Mouse (Mus musculus): ENCODE measurements around the gene Gm17018.
A peak's percentile ranks its signal among the peaks of the same experiment; 100 is the strongest.
"Not testable (repeated sequence)": the region's sequence is repeated elsewhere in the genome, so short reads cannot be mapped to it uniquely, and the experiment has no call there.

The Gm17018 gene

GRCm38 (mm10) chr19:45560153-45560890 is at the start of gene Gm17018, which contains the start of gene Poll:
Gene Gm17018, plus strand, starts transcription at chr19:45560615.
Gene Poll, minus strand, starts transcription at chr19:45560531.
- DNase-seq (ENCODE audit: low spot score) = peak; percentile 73

GRCm38 (mm10) chr19:45510680-45511079 is 49.7 kb upstream of the Gm17018 start:
- no peak for DNase-seq (ENCODE audit: low spot score)

- no peak for DNase-seq (ENCODE audit: low spot score)
Measured at GRCm38 (mm10) chr19:45511406-45511805, 49.0 kb upstream of the Gm17018 start.

- DNase-seq (ENCODE audit: low spot score) = no peak
Measured at GRCm38 (mm10) chr19:45515341-45515740, 45.1 kb upstream of the Gm17018 start.

GRCm38 (mm10) chr19:45516264-45516663 is 44.2 kb upstream of the Gm17018 start:
- no peak for DNase-seq (ENCODE audit: low spot score)

- DNase-seq (ENCODE audit: low spot score) = no peak
Measured at GRCm38 (mm10) chr19:45527382-45527781, 33.0 kb upstream of the Gm17018 start.

- no peak for DNase-seq (ENCODE audit: low spot score)
Measured at GRCm38 (mm10) chr19:45527931-45528534, 32.4 kb upstream of the Gm17018 start.

GRCm38 (mm10) chr19:45529294-45529693 is 31.1 kb upstream of the Gm17018 start:
- DNase-seq (ENCODE audit: low spot score) = no peak

GRCm38 (mm10) chr19:45530200-45530995 is 30.0 kb upstream of the Gm17018 start:
- DNase-seq (ENCODE audit: low spot score) = no peak

GRCm38 (mm10) chr19:45531554-45531953 is 28.9 kb upstream of the Gm17018 start:
- DNase-seq (ENCODE audit: low spot score) = no peak

GRCm38 (mm10) chr19:45533617-45534016 is 26.8 kb upstream of the Gm17018 start:
- DNase-seq (ENCODE audit: low spot score) = no peak

- DNase-seq (ENCODE audit: low spot score) = no peak
Measured at GRCm38 (mm10) chr19:45535214-45535735, 25.1 kb upstream of the Gm17018 start.

GRCm38 (mm10) chr19:45535929-45536328 is 24.5 kb upstream of the Gm17018 start:
- no peak for DNase-seq (ENCODE audit: low spot score)

GRCm38 (mm10) chr19:45537505-45537904 is 22.9 kb upstream of the Gm17018 start:
- DNase-seq (ENCODE audit: low spot score) = no peak

GRCm38 (mm10) chr19:45540657-45541408 is 19.6 kb upstream of the Gm17018 start:
- DNase-seq (ENCODE audit: low spot score) = no peak

GRCm38 (mm10) chr19:45541409-45542041 is 18.9 kb upstream of the Gm17018 start:
- DNase-seq (ENCODE audit: low spot score) = no peak

GRCm38 (mm10) chr19:45542061-45542460 is 18.4 kb upstream of the Gm17018 start:
- no peak for DNase-seq (ENCODE audit: low spot score)

GRCm38 (mm10) chr19:45544152-45544924 is 16.1 kb upstream of the Gm17018 start:
- no peak for DNase-seq (ENCODE audit: low spot score)

GRCm38 (mm10) chr19:45544925-45545321 is 15.5 kb upstream of the Gm17018 start:
- DNase-seq (ENCODE audit: low spot score) = peak; percentile 60

GRCm38 (mm10) chr19:45548196-45548595 is 12.2 kb upstream of the Gm17018 start:
- DNase-seq (ENCODE audit: low spot score) = not testable (repeated sequence)
